Mouse (Mus musculus) heart, postnatal 0 days (tissue): ENCODE data around the gene Ccl17.

Experiments
- CTCF ChIP-seq: IDR thresholded peaks from 2 replicates; pipeline ENCODE4 v1.5.1; 2016; ENCODE audit warnings: antibody characterized with exemption, control low read depth, low read depth
- EP300 ChIP-seq: IDR thresholded peaks from 2 replicates; pipeline ENCODE4 v1.6.1; 2016; ENCODE audit warnings: antibody characterized with exemption, low read depth

DNA sequence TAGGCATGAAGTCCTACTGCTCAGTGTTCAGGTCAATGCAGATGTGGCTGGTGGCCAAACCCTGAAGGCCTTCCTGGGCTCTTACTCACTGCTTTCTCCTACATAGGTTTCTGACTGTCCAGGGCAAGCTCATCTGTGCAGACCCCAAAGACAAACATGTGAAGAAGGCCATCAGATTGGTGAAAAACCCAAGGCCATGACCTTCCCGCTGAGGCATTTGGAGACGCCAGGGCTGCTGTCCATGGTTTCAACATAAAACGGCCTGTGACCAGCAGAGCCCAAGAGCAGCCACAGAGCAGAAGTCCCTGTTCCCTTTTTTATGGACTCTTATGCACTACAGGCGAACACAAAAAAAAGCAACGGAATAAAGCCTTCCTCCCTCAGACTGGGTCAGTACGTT lies 1.4 kb downstream of the Ccl17 start:
- TF ChIP-seq CTCF (no peak), EP300 (no peak)
